13 mouse cellular contexts compared by ENCODE assay signal in genomic region chr1:193256621-193257098, GRCm38 (mm10). TPM values are rescaled to one million over a fixed set of nuclear protein-coding genes. Genes with fewer than 3 reads are reported as not detected.
DNase-seq lines count a peak whose midpoint lies in the region; ATAC-seq and TF ChIP-seq lines count a peak whose summit lies in the region.
"Had no signal": no experiment of that assay in that cellular context is flagged by ENCODE, and none has a peak within 500 bp of the region (broad histone marks: within the 10 kb centered on the region; RNA-seq: fewer than 3 reads in every experiment).

No protein-coding gene starts in this region.

- no peak overlapping the region for H3K27ac ChIP-seq in heart, embryonic 10.5 days
- H3K27ac ChIP-seq in limb, embryonic 15.5 days: peak overlapping the region; percentile 60; the same call in 1 of the 2 replicates
- no peak overlapping the region for H3K27ac ChIP-seq in limb, embryonic 10.5 days
- H3K27ac ChIP-seq: forebrain, embryonic 12.5 days; midbrain, embryonic 13.5 days had no signal

- TF ChIP-seq POLR2A in brain, embryonic 14.5 days (IDR thresholded peaks at IDR 0.05; ENCODE audit: borderline replicate concordance, extremely low read depth, insufficient read depth, insufficient read length, poor library complexity, severe bottlenecking): no peak

- H3K4me2 ChIP-seq in limb, embryonic 15.5 days: no peak overlapping the region
- H3K4me2 ChIP-seq: forebrain, embryonic 12.5 days; midbrain, embryonic 13.5 days had no signal

- WGBS in heart, embryonic 10.5 days: 54% methylated on average over 5 of the region's 5 CpGs
- WGBS in limb, embryonic 15.5 days: 55% methylated on average over 5 of the region's 5 CpGs
- WGBS in limb, embryonic 10.5 days: 76% methylated on average over 5 of the region's 5 CpGs

- no peak overlapping the region for H3K9ac ChIP-seq in limb, embryonic 15.5 days
- H3K9ac ChIP-seq: forebrain, embryonic 12.5 days; midbrain, embryonic 13.5 days had no signal

- no peak for ATAC-seq in limb, embryonic 15.5 days (ENCODE audit: insufficient number of reproducible peaks, low FRiP score, low TSS enrichment, low read depth)

- H3K4me3 ChIP-seq in heart, embryonic 10.5 days: no peak overlapping the region
- no peak overlapping the region for H3K4me3 ChIP-seq in limb, embryonic 15.5 days
- no peak overlapping the region for H3K4me3 ChIP-seq in limb, embryonic 10.5 days
- H3K4me3 ChIP-seq: forebrain, embryonic 12.5 days; midbrain, embryonic 13.5 days had no signal

- peaks cover 5% of the 10 kb centered on the region; the same call in 1 of the 2 replicates for H3K4me1 ChIP-seq in heart, embryonic 10.5 days
- H3K4me1 ChIP-seq in limb, embryonic 15.5 days: 0 out of 2 replicates have a peak, but pooled peaks cover 6% of the 10 kb centered on the region
- H3K4me1 ChIP-seq in limb, embryonic 10.5 days: peaks cover 6% of the 10 kb centered on the region; the same call in 1 of the 2 replicates
- H3K4me1 ChIP-seq: forebrain, embryonic 12.5 days; midbrain, embryonic 13.5 days had no signal

- intact Hi-C loops in left cerebral cortex, postnatal 14 days (cut with DNase I): loop anchor here (5.0 kb wide), 1 partner anchor 106 kb away; no protein-coding TSS in a partner anchor

- H3K9me3 ChIP-seq in heart, embryonic 10.5 days: no peaks in the 10 kb centered on the region
- no peaks in the 10 kb centered on the region for H3K9me3 ChIP-seq in limb, embryonic 15.5 days
- H3K9me3 ChIP-seq in limb, embryonic 10.5 days (replicated peaks): no peaks in the 10 kb centered on the region
- H3K9me3 ChIP-seq: forebrain, embryonic 12.5 days; midbrain, embryonic 13.5 days had no signal

- no peaks in the 10 kb centered on the region for H3K27me3 ChIP-seq in heart, embryonic 10.5 days (ENCODE audit: insufficient read depth, poor library complexity, severe bottlenecking)
- no peaks in the 10 kb centered on the region for H3K27me3 ChIP-seq in limb, embryonic 15.5 days
- H3K27me3 ChIP-seq in limb, embryonic 10.5 days (ENCODE audit: low read depth, poor library complexity, severe bottlenecking): no peaks in the 10 kb centered on the region
- H3K27me3 ChIP-seq: CH12.LX; forebrain, embryonic 12.5 days; midbrain, embryonic 13.5 days had no signal

- no peak for TF ChIP-seq CTCF in brain, embryonic 14.5 days (IDR thresholded peaks at IDR 0.05; ENCODE audit: borderline replicate concordance, extremely low read depth, insufficient read depth, insufficient read length)

- H3K36me3 ChIP-seq in heart, embryonic 10.5 days: no peaks in the 10 kb centered on the region
- H3K36me3 ChIP-seq in limb, embryonic 15.5 days: no peaks in the 10 kb centered on the region
- no peaks in the 10 kb centered on the region for H3K36me3 ChIP-seq in limb, embryonic 10.5 days
- H3K36me3 ChIP-seq: forebrain, embryonic 12.5 days; midbrain, embryonic 13.5 days had no signal

- DNase-seq in heart, adult 11 months: peak; percentile 92
- DNase-seq in heart, embryonic 10.5 days (ENCODE audit: low spot score): no peak
- no peak for DNase-seq in limb, embryonic 10.5 days (ENCODE audit: low spot score)
- peak; percentile 53 for DNase-seq in brain, embryonic 14.5 days (ENCODE audit: low read depth)
- peak; percentile 55 to 61 for DNase-seq in cerebellum, postnatal 14 days
- DNase-seq in thymus, postnatal 36 days: no peak
- DNase-seq in left cerebral cortex, postnatal 14 days (ENCODE audit: low spot score in 2 of 2): no peak
- DNase-seq: spleen, adult 18-20 months; thymus, postnatal 25 days had no signal

RNA-seq across cellular contexts. Expression of gene Hsd11b1, which starts 7.2 kb away (rescaled TPM):
- polyA plus RNA-seq in heart, embryonic 10.5 days (2016; fragmentation: Nextera tagmentation; extraction: Ambion mirVana): 1.0 and 2.2 TPM in 2 replicates
- 6.8 and 10.3 TPM in 2 replicates for polyA plus RNA-seq in limb, embryonic 15.5 days (2015; fragmentation: Nextera tagmentation; extraction: Ambion mirVana)
- not detected in 2 replicates for polyA plus RNA-seq in limb, embryonic 10.5 days (2016; fragmentation: Nextera tagmentation; extraction: Ambion mirVana)
- polyA plus RNA-seq in brain, embryonic 14.5 days (2012; rRNA removed): 0.09 and 0.37 TPM in 2 replicates
- 10 to 100 TPM; 24.2 to 31.1 TPM for total RNA-seq in left cerebral cortex, postnatal 14 days (2021)
- polyA plus RNA-seq: forebrain, embryonic 12.5 days; midbrain, embryonic 13.5 days had no signal

RNA-seq across cellular contexts. Expression of gene G0s2, which starts 16.4 kb away (rescaled TPM):
- 36.1 and 44.0 TPM in 2 replicates for polyA plus RNA-seq in heart, embryonic 10.5 days (2016; fragmentation: Nextera tagmentation; extraction: Ambion mirVana)
- polyA plus RNA-seq in limb, embryonic 15.5 days (2015; fragmentation: Nextera tagmentation; extraction: Ambion mirVana): 26.5 and 43.2 TPM in 2 replicates
- 4.6 and 6.3 TPM in 2 replicates for polyA plus RNA-seq in limb, embryonic 10.5 days (2016; fragmentation: Nextera tagmentation; extraction: Ambion mirVana)
- polyA plus RNA-seq in brain, embryonic 14.5 days (2012; rRNA removed): 7.3 and 9.8 TPM in 2 replicates
- 1 to 10 TPM; 4.9 to 6.5 TPM for total RNA-seq in left cerebral cortex, postnatal 14 days (2021)
- total RNA-seq: CH12.LX had no signal

RNA-seq across cellular contexts. Expression of gene Lamb3, which starts 49.2 kb away (rescaled TPM):
- polyA plus RNA-seq in heart, embryonic 10.5 days (2016; fragmentation: Nextera tagmentation; extraction: Ambion mirVana): 1.7 and 2.4 TPM in 2 replicates
- 8.6 and 11.1 TPM in 2 replicates for polyA plus RNA-seq in limb, embryonic 15.5 days (2015; fragmentation: Nextera tagmentation; extraction: Ambion mirVana)
- 0.40 and 0.81 TPM in 2 replicates for polyA plus RNA-seq in limb, embryonic 10.5 days (2016; fragmentation: Nextera tagmentation; extraction: Ambion mirVana)
- 0.67 and 0.79 TPM in 2 replicates for polyA plus RNA-seq in brain, embryonic 14.5 days (2012; rRNA removed)
- 1 to 10 TPM; 1.6 to 3.0 TPM for total RNA-seq in left cerebral cortex, postnatal 14 days (2021)

RNA-seq across cellular contexts. Expression of gene Traf3ip3, which starts 55.2 kb away (rescaled TPM):
- 1.6 and 1.9 TPM in 2 replicates for polyA plus RNA-seq in heart, embryonic 10.5 days (2016; fragmentation: Nextera tagmentation; extraction: Ambion mirVana)
- 16.3 and 44.2 TPM in 2 replicates for polyA plus RNA-seq in limb, embryonic 15.5 days (2015; fragmentation: Nextera tagmentation; extraction: Ambion mirVana)
- 1.0 and 1.5 TPM in 2 replicates for polyA plus RNA-seq in limb, embryonic 10.5 days (2016; fragmentation: Nextera tagmentation; extraction: Ambion mirVana)
- polyA plus RNA-seq in brain, embryonic 14.5 days (2012; rRNA removed): 0.82 and 0.96 TPM in 2 replicates
- total RNA-seq in left cerebral cortex, postnatal 14 days (2021): 1 to 10 TPM; 1.6 to 3.1 TPM

Comparison
In these comparisons a context has a peak if more than half of its experiments do, and no peak if none do; other contexts are left out.
1. DNase-seq: peak in heart, adult 11 months (single experiment), brain, embryonic 14.5 days (single experiment) and cerebellum, postnatal 14 days (2 of 2); none in heart, embryonic 10.5 days (single experiment), limb, embryonic 10.5 days (single experiment), thymus, postnatal 36 days (0 of 2) and left cerebral cortex, postnatal 14 days (0 of 2).